Mouse (Mus musculus): ENCODE data around the gene Gm49361. TPM values are rescaled to one million over a fixed set of nuclear protein-coding genes. Genes with fewer than 3 reads are reported as not detected.
A peak's percentile ranks its signal among the peaks of the same experiment; 100 is the strongest.

Gm49361 gene
- total RNA-seq, 2 experiments from 2014 or later: 1.7 to 3.2 TPM

DNA sequence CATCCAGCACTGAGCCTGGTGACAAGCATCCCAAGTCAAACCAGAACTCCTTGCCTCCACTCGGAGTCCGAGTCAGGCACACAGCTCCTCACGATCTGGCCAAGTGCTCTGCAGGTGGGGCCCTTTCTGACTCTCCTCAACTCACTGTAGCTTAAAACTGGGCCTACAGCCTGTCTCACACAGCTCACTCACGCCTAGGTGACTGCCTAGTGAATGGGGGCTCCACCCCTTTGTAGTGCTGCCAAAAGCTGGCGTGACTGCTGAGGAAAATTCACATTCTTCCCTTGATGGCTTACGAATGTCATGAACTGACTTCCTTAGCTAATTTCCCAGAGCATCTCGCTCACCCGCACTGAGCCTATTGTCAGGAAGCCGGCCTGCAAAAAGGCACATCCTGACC is 15.4 kb downstream of the Gm49361 start:
- DNase-seq (ENCODE audit: low spot score in 2 of 2): no peak

DNA sequence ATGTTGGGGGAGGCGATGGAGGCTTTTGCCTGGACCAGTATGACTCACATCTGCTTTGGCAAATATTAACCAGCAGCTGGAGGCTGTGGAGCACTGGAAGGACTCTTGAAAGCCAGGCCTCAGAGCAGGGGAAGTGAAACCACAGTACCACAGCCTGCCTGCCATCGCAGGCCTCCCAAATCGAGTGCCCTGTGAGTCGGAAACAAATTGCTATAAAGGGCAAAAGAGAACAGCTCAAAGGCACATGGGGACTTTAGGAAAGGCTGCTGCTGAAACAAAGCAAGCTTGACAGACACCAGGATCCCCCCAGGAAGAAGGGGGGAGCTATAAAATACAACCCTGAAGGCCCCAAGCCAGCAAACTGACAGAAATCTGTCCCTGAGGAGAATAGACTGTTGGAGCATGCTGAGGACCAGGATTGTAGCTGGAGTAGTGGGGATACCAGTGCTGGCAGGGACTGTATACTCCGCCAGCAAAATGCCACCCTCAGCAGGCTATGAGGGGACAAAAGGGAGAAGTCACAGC is 15.9 kb downstream of the Gm49361 start:
- no peak for DNase-seq (ENCODE audit: low spot score in 2 of 2)

DNA sequence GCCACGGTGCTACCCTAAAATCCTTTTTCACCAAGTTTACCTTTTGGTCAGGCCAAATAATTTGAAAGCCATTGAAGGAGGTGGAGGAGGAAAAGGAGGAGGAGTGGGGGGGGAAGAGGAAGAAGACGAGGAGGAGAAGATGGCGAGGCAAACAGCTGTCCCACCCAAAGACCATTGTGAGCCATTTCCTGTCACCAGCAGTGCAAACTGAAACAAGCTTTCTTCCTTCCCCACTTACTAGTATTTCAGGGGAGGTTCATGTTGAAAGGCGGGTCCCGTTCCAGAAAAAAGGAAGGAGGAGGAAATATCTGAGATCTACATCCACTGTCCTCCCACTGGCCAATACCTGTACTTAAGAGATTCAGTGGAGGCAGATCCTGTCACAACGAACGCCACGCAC is 16.5 kb downstream of the Gm49361 start:
- DNase-seq (ENCODE audit: low spot score in 2 of 2): no peak

DNA sequence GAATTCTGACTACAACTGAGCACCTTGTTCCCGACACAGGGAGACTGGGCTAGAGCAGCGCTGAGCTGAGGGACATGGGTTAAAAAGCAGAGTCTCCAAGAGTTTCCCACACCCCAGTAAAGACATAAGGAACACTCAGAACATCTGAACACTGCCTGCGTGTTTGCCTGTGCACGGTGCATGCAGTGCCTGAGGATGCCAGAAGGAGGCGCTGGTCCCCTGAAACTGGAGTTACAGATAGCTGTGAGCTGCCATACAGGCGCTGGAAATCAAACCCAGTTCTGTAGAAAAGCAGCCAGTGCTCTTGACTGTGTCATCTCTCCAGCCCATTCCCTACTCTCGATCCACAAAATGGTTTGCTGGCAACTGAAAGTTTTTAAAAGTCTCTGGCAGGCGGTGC is 19.7 kb downstream of the Gm49361 start:
- DNase-seq (ENCODE audit: low spot score in 2 of 2): no peak

DNA sequence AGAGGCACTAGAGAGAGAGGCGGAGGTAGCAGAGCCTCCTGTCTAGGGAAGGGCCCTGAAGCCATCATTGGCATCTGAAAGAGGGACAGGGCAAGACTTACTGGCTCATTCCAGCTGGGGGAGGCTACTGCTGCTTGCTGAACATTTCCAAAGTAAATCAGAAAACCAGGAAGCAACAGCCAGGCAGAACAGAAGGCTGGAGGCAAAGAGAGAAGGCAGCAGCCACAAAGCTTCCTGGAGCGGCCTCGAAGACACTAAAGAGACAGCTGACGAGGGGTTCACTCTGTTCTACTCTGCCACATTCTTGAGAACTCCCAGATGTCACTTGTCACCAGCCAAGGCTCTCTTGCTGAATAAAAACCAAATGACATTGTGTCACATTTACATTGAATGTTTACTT is 21.4 kb downstream of the Gm49361 start:
- DNase-seq (ENCODE audit: low spot score in 2 of 2): no peak

DNA sequence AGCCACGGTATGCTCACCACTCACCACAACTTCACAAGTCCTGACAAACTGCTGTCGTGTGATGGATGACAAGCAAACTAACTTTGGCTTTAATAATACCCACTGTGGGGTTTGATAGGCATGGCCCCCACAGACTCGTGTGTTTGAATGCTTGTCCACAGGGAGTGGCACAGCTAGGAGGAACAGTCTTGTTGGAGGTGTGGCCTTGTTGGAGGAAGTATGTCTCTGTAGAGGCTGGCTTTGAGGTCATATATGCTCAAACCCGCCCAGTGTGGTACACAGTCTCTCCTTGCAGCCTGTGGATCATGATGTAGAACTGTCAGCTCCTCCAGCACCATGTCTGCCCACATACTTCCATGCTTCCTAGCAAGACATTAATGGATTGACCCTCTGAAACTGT is 27.7 kb downstream of the Gm49361 start:
- no peak for DNase-seq (ENCODE audit: low spot score in 2 of 2)

DNA sequence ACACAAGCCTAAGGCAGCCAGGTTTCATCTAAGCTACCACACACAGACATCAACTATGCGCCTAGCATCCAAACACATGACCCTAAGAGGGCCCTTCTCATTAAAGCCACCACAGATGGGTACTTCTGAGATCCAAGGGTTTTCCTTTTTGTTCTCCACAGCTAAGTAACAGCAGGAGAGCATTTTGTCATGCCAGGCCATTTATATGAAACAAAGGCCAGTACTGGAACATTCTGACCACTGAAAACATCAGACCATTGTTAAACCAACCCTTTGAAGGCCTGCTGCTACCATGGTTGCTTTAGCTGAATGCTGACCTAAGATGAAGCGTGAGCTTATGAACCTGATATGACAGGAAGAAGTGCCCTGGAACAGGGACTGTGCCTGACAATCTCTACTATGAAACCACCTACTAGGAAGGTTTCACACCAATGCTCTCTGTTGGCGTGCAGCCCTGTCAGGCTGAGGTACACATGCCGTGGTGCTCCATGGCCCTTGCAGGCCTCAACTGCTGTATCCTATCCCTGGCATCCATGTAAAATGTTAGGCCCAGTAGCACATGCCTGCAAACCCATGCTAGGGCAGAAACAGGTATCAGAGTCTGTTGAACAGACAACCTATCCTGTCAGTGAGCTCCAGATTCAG is 29.2 kb downstream of the Gm49361 start:
- DNase-seq (ENCODE audit: low spot score in 2 of 2): no peak

DNA sequence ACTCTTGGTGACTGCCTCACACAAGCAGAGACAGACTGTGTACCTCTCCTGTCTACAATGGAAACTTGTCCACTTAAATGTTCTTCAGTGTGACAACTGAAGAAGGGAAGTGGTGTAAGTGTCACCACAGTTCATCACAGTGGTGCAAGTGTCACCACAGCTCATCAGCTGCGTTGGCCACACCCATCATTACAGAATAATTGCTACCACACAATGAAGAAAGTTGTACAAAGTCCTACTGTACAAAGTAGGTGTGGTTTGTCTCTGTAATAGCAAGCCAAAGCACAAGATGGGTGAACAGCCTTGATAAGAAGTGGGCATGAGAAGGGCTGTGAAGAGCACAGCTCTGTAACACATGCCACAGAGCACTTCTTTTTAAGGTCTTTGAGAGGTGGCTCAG is 33.0 kb downstream of the Gm49361 start:
- no peak for DNase-seq (ENCODE audit: low spot score in 2 of 2)

DNA sequence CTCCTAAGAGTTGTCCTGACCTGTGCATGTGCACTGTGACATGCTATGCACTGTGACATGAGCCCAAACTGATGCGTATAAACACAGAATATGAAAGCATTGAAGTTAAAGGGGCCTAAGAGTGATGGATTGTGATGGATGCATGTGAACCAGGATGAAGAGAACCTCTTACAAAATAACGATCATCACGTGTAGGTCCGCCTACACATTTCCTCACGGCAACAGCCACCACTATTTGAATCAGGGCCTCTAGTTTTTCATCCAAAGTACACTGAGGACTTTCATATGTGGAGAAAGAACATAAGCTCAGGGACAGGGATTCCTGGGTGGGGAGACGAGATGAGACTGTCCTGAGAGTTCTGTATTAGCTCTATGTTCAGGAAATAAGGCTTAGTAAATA is 34.8 kb downstream of the Gm49361 start:
- DNase-seq (ENCODE audit: low spot score in 2 of 2): no peak

DNA sequence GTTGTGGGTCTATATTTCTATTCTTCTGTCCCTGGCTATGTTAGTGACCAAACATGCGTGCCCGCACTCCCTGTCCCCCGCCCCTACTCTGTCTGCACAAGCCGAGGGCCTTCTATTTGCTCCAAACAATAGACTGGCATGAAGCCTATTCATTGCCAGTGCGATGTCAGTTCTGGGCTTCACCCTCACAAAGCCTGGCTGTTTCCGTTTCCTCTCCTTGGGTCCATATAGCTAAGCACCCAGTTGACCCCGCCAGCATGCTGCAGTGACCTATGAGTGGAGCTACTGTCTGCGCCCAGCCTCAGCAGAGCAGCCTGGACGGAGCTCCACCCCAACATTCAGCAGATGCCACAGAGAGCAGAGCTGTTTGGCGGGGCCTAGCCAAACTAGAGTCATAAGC is 36.7 kb downstream of the Gm49361 start:
- no peak for DNase-seq (ENCODE audit: low spot score in 2 of 2)

DNA sequence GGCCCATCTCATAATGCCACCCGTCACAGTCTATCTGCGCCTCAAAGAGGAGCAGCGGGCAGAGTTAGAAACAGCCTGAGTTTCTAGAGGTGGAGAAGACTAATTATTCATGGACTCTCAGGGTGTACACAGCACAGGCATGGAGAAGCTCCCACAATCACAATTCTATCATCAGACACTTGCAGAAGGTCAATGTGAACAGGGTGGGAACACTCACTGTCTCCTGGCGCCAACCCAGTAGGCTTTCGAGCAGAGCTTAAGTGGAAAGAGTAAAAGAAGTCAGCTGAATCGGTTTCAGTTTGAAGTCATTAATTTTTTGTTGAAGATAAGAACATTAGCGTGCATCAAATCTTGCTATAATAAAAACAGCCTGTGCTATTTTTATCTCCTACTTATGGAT is 37.3 kb downstream of the Gm49361 start:
- DNase-seq (ENCODE audit: low spot score in 2 of 2): no peak

DNA sequence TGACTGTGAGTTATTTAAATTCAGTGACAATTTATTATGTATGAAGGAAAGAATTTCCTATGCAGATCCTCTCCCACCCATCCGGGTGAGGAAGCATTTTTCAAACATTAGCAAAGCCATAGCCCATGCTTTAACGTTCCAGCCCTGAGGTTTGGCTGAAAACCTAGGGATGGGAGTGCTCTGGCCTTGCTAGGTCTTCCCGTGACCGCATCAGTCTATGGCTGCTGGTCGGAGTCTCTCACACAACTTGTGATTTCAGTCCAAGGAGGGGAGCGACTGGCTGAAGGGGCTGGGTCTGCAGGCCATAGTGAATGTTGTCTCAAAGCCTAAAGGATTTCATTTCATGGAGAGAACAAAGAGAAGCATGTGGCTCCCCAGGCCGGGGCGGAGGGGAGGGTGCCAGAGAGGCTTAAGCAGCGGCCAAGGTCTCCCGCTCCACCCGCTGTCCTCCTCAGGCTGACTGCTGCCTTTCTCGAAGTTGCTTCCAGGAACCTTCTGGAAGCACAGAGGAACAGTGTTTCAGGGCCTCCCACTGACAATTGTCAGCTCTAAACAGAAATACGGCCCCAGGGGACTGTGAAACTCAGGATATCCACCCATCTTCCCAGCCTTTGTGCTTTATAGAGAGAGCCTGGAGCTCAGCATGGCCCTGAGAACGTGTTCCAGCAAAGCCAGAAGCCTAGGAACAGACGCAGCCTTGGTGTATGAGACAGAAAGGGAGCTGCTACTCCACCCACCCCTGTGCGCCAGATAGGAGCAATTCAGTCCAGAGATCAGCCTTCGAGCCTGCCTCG is 38.6 kb downstream of the Gm49361 start:
- peak in 1 of 2 experiments; percentile 15 for DNase-seq (ENCODE audit: low spot score in 2 of 2)

DNA sequence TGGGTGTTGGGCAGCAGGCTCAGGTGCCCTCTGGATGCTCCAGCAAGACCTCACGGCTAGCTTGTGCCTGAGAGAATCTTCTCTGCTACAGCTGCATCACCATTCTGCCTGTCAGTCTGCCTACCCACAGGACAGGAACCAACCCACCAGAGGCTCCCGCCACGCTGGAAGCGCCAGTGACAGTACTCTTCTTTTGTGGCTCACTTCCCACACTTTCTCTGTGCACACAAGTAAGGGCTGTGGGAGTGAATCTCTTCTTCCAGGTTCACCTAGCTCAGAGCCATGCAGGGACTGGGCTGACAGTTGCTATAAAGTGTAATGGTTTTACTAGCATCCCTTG is 39.2 kb downstream of the Gm49361 start:
- DNase-seq (ENCODE audit: low spot score in 2 of 2): no peak

DNA sequence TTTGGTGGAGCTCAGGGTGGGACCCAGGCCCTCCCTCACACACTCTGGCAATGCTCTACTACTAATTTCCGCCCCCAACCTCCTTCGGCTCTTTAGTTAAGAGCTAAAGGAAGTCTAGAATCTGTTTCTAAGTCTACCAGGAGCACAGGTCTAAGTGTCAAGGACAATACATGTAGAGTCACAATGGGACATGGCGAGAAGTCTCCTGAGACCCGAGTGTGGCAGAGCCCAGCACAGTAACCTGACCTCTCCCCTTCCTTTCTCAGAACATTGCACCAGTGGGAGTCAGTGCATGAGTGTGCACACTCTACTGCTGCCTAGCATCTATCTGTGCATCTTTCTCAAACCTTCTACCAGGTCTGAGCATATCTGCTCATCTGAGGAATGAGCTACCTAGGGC is 40.1 kb downstream of the Gm49361 start:
- DNase-seq (ENCODE audit: low spot score in 2 of 2): no peak

DNA sequence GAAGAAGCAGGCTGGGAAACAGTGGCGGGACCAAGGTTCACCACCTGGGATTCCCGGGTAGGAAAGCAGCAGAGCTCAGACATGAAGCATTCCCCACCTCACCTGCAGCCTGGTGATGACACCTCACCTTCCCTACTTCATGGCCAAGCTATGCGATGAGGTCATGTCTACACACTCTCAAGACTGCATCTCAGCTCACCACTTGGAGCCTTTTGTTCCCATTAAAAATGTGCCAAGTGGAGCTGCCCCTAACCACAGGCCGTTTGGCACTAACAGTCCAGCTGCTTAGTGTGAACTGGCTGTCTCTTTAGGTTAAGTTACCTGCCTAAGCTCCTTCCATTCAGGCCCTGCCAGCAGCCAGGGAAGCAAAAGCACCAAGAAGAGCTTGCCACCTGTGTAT is 40.8 kb downstream of the Gm49361 start:
- DNase-seq (ENCODE audit: low spot score in 2 of 2): no peak

DNA sequence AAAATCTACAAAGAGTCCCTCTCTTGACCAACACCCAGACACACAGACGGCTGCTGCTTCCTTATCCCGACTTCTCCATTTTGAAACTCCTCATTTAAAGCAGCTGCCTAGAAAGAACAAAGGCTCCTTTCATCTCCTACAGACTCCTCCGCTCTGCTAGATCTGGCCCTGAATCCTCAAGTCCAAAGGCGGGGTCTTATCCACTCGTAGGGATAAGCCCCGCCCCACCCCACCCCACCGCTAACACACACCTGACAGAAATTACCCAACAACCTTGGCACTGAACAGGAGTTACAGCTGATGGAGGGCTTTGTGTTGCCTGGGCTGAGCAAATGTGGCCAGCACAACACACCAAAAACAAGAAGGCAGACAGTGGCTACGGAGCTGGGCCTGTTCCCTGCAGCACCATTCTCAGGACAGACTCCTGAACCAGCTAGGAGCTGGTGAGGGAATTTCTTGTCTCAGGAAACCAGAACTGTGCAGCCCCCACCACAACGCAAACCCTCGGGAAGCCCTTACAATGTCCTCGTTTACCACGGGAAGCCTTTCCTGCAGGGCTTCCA is 43.9 kb downstream of the Gm49361 start:
- DNase-seq (ENCODE audit: low spot score in 2 of 2): no peak

DNA sequence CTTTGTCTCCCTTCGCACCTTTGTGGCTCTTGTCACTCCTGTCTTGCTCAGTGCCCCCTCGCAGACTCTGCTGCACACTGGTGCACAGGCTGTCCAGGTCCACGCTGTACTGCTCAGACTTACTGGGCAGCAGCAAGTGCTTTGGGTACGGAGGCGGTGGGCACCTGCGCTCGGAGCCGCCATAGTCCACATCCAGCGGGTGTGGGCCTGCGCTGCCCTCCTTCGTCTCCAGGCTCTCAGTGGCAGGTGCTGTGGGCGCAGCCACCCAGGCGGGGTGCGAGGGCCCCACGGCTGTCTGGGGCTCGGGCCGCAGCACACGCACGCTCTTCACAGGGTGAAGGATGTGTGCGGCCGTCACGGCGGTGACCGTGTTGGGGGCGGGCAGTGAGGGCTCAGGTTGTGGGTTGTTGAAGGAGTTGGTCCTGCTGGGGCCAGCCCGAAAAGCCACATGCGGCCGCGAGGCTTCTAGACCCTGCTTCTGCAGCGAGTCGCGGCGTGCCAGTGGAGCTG is 46.4 kb downstream of the Gm49361 start:
- no peak for DNase-seq (ENCODE audit: low spot score in 2 of 2)

DNA sequence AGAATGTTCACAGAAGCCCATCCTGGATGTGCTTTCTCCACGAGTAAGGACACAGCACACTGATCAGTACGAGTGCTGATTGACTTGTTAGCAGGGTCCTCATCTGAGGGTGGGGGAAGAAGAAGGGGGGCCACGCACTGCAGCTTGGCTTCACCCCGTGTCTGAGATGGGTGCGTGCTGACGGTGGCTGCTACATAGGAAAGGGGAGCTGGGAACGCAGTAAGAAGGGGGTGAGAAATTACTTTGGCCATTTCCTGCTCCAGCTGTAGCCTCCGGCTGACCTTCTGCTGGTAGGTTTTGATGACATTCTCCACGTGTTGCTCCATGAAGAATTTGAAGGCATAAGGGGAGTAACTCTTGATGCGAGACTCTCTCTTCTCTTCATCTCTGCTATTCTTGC is 46.9 kb downstream of the Gm49361 start:
- no peak for DNase-seq (ENCODE audit: low spot score in 2 of 2)

DNA sequence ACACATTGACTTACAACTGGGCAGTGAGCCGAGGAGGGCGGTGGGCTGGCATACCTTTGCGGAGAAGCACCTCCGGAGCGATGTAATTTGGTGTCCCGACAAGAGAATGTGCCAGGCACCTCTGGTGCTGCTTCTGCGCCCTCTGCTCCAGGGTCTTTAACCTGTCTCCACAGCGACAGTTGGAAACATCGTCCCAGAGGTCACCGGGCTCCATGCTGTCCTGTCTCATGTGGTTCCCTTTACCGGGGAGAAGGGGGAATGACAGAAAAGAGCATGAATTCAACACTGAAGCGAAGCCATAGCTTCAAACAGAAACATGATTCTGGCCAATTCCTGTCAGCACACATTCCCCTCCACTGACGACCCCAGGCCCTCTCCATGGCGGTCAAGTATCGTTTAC is 49.8 kb downstream of the Gm49361 start:
- no peak for DNase-seq (ENCODE audit: low spot score in 2 of 2)

DNA sequence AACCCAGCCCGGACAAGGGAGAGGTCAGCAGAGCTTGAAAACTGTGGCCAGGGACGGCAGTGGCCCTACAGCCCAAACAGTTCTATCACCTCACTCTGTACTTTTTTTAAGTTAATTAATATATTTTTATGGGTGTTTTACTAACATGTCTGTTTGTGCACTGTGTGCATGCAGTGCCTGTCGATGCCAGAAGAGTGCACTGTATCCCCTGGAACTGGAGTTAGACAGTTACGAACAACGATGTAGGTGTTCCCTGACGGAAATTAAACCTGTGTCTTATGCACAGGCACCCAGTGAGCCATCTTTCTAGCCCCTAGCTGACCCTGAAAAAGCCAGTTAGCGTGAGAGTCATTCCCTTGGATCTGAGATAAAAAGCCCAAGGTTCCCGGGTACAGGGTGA is 50.4 kb downstream of the Gm49361 start:
- DNase-seq (ENCODE audit: low spot score in 2 of 2): no peak

DNA sequence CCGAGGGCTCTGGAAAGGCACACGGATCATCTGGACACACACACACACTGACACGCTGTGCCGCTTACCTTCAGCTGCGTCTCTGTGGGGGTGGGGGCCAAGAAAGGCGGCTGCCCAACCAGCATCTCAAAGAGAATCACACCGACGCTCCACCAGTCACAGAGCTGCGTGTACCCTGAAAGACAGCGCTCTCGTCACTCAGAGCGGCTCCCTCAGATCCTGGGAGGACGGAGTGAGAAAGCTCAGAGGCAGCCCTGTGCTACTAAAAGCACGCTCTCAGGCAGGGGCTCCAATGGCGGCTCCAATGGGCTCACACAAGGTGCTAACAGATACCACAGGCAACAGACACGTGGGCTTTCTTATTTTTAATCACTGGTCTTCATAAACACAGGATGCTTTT is 51.7 kb downstream of the Gm49361 start:
- DNase-seq (ENCODE audit: low spot score in 2 of 2): no peak

DNA sequence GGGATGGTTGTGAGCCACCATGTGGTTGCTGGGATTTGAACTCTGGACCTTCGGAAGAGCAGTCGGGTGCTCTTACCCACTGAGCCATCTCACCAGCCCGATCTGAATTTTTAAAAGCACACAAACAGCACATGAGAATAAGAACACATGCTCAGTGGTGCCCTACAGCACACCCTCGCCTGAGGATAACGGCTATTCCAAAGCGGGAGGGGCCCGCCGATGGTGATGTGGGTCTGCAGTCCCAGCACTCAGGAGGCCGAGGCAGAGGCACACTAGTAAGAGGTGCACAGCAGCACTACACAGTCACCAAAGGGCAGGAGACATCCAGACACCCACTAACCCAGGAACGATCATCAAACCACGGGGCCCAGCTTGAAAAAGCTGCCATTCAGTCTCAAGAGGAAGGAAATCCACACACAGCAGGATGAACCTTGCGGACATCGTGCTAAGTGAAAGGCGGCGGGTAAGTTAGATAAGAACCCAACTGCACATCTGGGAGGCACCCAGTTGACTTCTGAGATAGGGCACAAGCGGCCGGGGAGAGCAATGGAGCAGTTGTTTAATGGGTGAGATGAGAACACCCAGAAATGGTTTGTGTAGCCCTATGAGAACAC is 53.3 kb downstream of the Gm49361 start:
- no peak for DNase-seq (ENCODE audit: low spot score in 2 of 2)
